8 mouse cellular contexts compared by ENCODE assay signal in the genomic region with DNA sequence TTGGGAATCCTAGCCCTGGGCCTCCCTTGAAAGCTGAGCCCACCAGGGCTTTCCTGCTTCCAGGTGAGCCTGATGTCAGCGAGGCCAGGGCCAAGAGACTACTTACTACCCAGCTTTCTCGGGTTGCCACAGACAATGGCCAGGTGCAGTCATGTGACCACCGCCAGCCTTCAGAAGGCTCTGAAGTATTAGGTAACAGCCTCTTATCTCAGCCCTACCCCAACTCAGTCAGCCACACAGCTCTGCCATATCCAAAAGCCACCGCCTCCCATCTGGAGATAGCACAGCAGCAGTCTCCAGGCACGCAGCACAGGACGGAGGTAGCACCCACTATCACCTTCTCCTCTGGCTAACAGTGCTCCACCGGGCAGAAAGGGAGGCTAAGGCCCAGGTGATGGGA. TPM values are rescaled to one million over a fixed set of nuclear protein-coding genes. Genes with fewer than 3 reads are reported as not detected.
DNase-seq lines count a peak whose midpoint lies in the region; ATAC-seq lines count a peak whose summit lies in the region.

No protein-coding gene starts in this region.

- no peaks in the 10 kb centered on the region for H3K9me3 ChIP-seq in hindbrain, embryonic 10.5 days
- H3K9me3 ChIP-seq in lung, embryonic 16.5 days (ENCODE audit: control insufficient read depth, low read length): no peaks in the 10 kb centered on the region

- H3K27me3 ChIP-seq in hindbrain, embryonic 10.5 days (ENCODE audit: insufficient read depth, poor library complexity, severe bottlenecking): peaks cover 11% of the 10 kb centered on the region
- H3K27me3 ChIP-seq in lung, embryonic 16.5 days (ENCODE audit: control insufficient read depth, insufficient read depth, low read depth, low read length): peaks cover 16% of the 10 kb centered on the region; the same call in 1 of the 2 replicates

- no peak for ATAC-seq in CD4-positive, CD25-positive, alpha-beta regulatory T cell, adult 4 months
- peak; percentile 37 for ATAC-seq in lung, embryonic 16.5 days (ENCODE audit: low read depth)

- peaks cover 51% of the 10 kb centered on the region for H3K36me3 ChIP-seq in hindbrain, embryonic 10.5 days
- H3K36me3 ChIP-seq in lung, embryonic 16.5 days (ENCODE audit: control insufficient read depth, insufficient read depth, low read length): no peaks in the 10 kb centered on the region

- peak overlapping the region; percentile 93 for H3K4me2 ChIP-seq in lung, embryonic 16.5 days (ENCODE audit: low read depth, low read length)

- DNase-seq in CD4-positive, CD25-positive, alpha-beta regulatory T cell, adult 2 months (ENCODE audit: low read depth, low spot score): peak; percentile 53
- DNase-seq in CD4-positive helper T cell, adult 2 months (ENCODE audit: low read depth, low spot score): peak; percentile 47
- DNase-seq in hindbrain, embryonic 10.5 days (ENCODE audit: low spot score): no peak
- DNase-seq in ovary, postnatal 14 days (ENCODE audit: low spot score): no peak
- DNase-seq in gastrocnemius, postnatal 25 days: no peak
- DNase-seq in layer of hippocampus, adult 9-11 months: no peak

- peaks cover 85% of the 10 kb centered on the region for H3K4me1 ChIP-seq in hindbrain, embryonic 10.5 days (replicated peaks)
- peaks cover 22% of the 10 kb centered on the region for H3K4me1 ChIP-seq in lung, embryonic 16.5 days (replicated peaks; ENCODE audit: control insufficient read depth, insufficient read depth, low read length)

- peak overlapping the region; percentile 28 for H3K4me3 ChIP-seq in hindbrain, embryonic 10.5 days
- H3K4me3 ChIP-seq in lung, embryonic 16.5 days (ENCODE audit: low read length): no peak overlapping the region; the same call in 1 of the 2 replicates

- peak overlapping the region; percentile 38 for H3K9ac ChIP-seq in lung, embryonic 16.5 days (ENCODE audit: low read length)

- peak overlapping the region; percentile 64; the same call in 1 of the 2 replicates for H3K27ac ChIP-seq in hindbrain, embryonic 10.5 days
- peak overlapping the region; percentile 53 for H3K27ac ChIP-seq in lung, embryonic 16.5 days (ENCODE audit: low read length)

- 70% methylated on average over 7 of the region's 7 CpGs for WGBS in hindbrain, embryonic 10.5 days
- WGBS in lung, embryonic 16.5 days: 31% methylated on average over 7 of the region's 7 CpGs

RNA-seq across cellular contexts. Expression of a gene that starts 3.5 kb away (rescaled TPM):
- polyA plus RNA-seq in CD4-positive, CD25-positive, alpha-beta regulatory T cell, adult 4 months (2017; shearing (Covaris generic)): 100 to 1,000 TPM in 1 of 2 experiments, 10 to 100 TPM in 1; 89.5 to 106 TPM
- 13.3 and 17.6 TPM in 2 replicates for polyA plus RNA-seq in hindbrain, embryonic 10.5 days (2016; fragmentation: Nextera tagmentation; extraction: Ambion mirVana)
- polyA plus RNA-seq in lung, embryonic 16.5 days (2015; fragmentation: Nextera tagmentation; extraction: Ambion mirVana): 18.8 and 20.2 TPM in 2 replicates
- total RNA-seq in gastrocnemius, postnatal 25 days (2021): 10 to 100 TPM; 25.1 to 32.3 TPM

RNA-seq across cellular contexts. Expression of a gene that starts 58.1 kb away (rescaled TPM):
- 10 to 100 TPM; 28.0 to 44.6 TPM for polyA plus RNA-seq in CD4-positive, CD25-positive, alpha-beta regulatory T cell, adult 4 months (2017; shearing (Covaris generic))
- polyA plus RNA-seq in hindbrain, embryonic 10.5 days (2016; fragmentation: Nextera tagmentation; extraction: Ambion mirVana): 50.3 and 50.8 TPM in 2 replicates
- 28.8 and 30.4 TPM in 2 replicates for polyA plus RNA-seq in lung, embryonic 16.5 days (2015; fragmentation: Nextera tagmentation; extraction: Ambion mirVana)
- total RNA-seq in gastrocnemius, postnatal 25 days (2021): 10 to 100 TPM; 14.2 to 14.4 TPM

Comparison
In these comparisons a context has a peak if more than half of its experiments do, and no peak if none do; other contexts are left out.
1. DNase-seq: peak in CD4-positive, CD25-positive, alpha-beta regulatory T cell, adult 2 months (single experiment) and CD4-positive helper T cell, adult 2 months (single experiment); none in hindbrain, embryonic 10.5 days (single experiment), ovary, postnatal 14 days (single experiment), gastrocnemius, postnatal 25 days (single experiment) and layer of hippocampus, adult 9-11 months (single experiment).